Mouse (Mus musculus): Measurements from ENCODE around the gene Galr3. TPM values are rescaled to one million over a fixed set of nuclear protein-coding genes. Genes with fewer than 3 reads are reported as not detected.

Gene Galr3
- polyA plus RNA-seq, 1 experiment from 2014 or later: not detected

GRCm38 (mm10) chr15:79052366-79052765 is 10.7 kb downstream of the Galr3 start:
- Histone ChIP-seq H3K9ac (no peak overlapping the region), H3K36me3 (ENCODE audit: insufficient read depth) (peaks cover 44% of the 10 kb centered on the region), H3K4me3 (ENCODE audit: low read depth, low read length) (no peak overlapping the region), H3K27ac (ENCODE audit: low read depth) (no peak overlapping the region; the same call in 1 of the 2 replicates), H3K27me3 (ENCODE audit: insufficient read depth, low read length) (no peaks in the 10 kb centered on the region), H3K9me3 (ENCODE audit: low read depth, low read length) (no peaks in the 10 kb centered on the region), H3K4me1 (ENCODE audit: insufficient read depth) (no peaks in the 10 kb centered on the region), H3K4me2 (no peak overlapping the region)
- DNase-seq (no peak), ATAC-seq (ENCODE audit: insufficient read depth) (no peak)
- WGBS: 64% methylated on average over 2 of the region's 2 CpGs
- no peak for TF ChIP-seq CTCF (IDR thresholded peaks at IDR 0.05; ENCODE audit: low read depth)

- DNase-seq (no peak), ATAC-seq (ENCODE audit: insufficient read depth) (no peak)
- H3K9ac ChIP-seq: no peak overlapping the region
- no peak overlapping the region for H3K4me2 ChIP-seq
- no peak for TF ChIP-seq CTCF (IDR thresholded peaks at IDR 0.05; ENCODE audit: low read depth)
- no peak overlapping the region for H3K4me3 ChIP-seq (ENCODE audit: low read depth, low read length)
- no peaks in the 10 kb centered on the region for H3K27me3 ChIP-seq (ENCODE audit: insufficient read depth, low read length)
- no peaks in the 10 kb centered on the region for H3K9me3 ChIP-seq (ENCODE audit: low read depth, low read length)
- 92% methylated on average over 7 of the region's 7 CpGs for WGBS
- peaks cover 77% of the 10 kb centered on the region for H3K36me3 ChIP-seq (ENCODE audit: insufficient read depth)
- H3K4me1 ChIP-seq (ENCODE audit: insufficient read depth): no peaks in the 10 kb centered on the region
- H3K27ac ChIP-seq (ENCODE audit: low read depth): no peak overlapping the region
Measured at GRCm38 (mm10) chr15:79056601-79057000, 14.9 kb downstream of the Galr3 start.

GRCm38 (mm10) chr15:79057850-79058249 is 16.2 kb downstream of the Galr3 start:
- DNase-seq: no peak
- 77% methylated on average over 6 of the region's 6 CpGs for WGBS
- no peak for ATAC-seq (ENCODE audit: insufficient read depth)

GRCm38 (mm10) chr15:79060887-79061565 is 19.3 kb downstream of the Galr3 start:
- no peak overlapping the region for H3K9ac ChIP-seq
- H3K4me2 ChIP-seq: peak overlapping the region; percentile 78
- ATAC-seq (ENCODE audit: insufficient read depth) (no peak), DNase-seq (no peak)
- peaks cover 46% of the 10 kb centered on the region for H3K36me3 ChIP-seq (ENCODE audit: insufficient read depth)
- peak overlapping the region; percentile 3; the same call in 1 of the 2 replicates for H3K4me3 ChIP-seq (ENCODE audit: low read depth, low read length)
- no peaks in the 10 kb centered on the region for H3K27me3 ChIP-seq (ENCODE audit: insufficient read depth, low read length)
- no peak for TF ChIP-seq CTCF (IDR thresholded peaks at IDR 0.05; ENCODE audit: low read depth)
- no peak overlapping the region for H3K27ac ChIP-seq (ENCODE audit: low read depth)
- 0 out of 2 replicates have a peak, but pooled peaks cover 5% of the 10 kb centered on the region for H3K4me1 ChIP-seq (ENCODE audit: insufficient read depth)
- WGBS: 81% methylated on average over 14 of the region's 14 CpGs
- no peaks in the 10 kb centered on the region for H3K9me3 ChIP-seq (ENCODE audit: low read depth, low read length)

More at GRCm38 (mm10) chr15:79057850-79058249, 16.2 kb downstream of the Galr3 start:
- no peaks in the 10 kb centered on the region for H3K9me3 ChIP-seq (ENCODE audit: low read depth, low read length)
- no peak for TF ChIP-seq CTCF (IDR thresholded peaks at IDR 0.05; ENCODE audit: low read depth)
- 0 out of 2 replicates have a peak, but pooled peaks cover 3% of the 10 kb centered on the region for H3K4me1 ChIP-seq (ENCODE audit: insufficient read depth)
- peaks cover 77% of the 10 kb centered on the region for H3K36me3 ChIP-seq (ENCODE audit: insufficient read depth)
- H3K9ac ChIP-seq: no peak overlapping the region
- H3K27ac ChIP-seq (ENCODE audit: low read depth): no peak overlapping the region
- no peaks in the 10 kb centered on the region for H3K27me3 ChIP-seq (ENCODE audit: insufficient read depth, low read length)
- H3K4me3 ChIP-seq (ENCODE audit: low read depth, low read length): no peak overlapping the region
- no peak overlapping the region for H3K4me2 ChIP-seq

GRCm38 (mm10) chr15:79062376-79063159 is 20.9 kb downstream of the Galr3 start, which contains the start of gene Ankrd54:
Ankrd54 (minus strand) TSS chr15:79062893.
- Histone ChIP-seq H3K4me1 (ENCODE audit: insufficient read depth) (0 out of 2 replicates have a peak, but pooled peaks cover 5% of the 10 kb centered on the region), H3K9me3 (ENCODE audit: low read depth, low read length) (no peaks in the 10 kb centered on the region), H3K9ac (peak within 1 kb of the TSS; percentile 84), H3K27me3 (ENCODE audit: insufficient read depth, low read length) (no peaks in the 10 kb centered on the region), H3K36me3 (ENCODE audit: insufficient read depth) (peaks cover 32% of the 10 kb centered on the region), H3K27ac (ENCODE audit: low read depth) (peak within 1 kb of the TSS; percentile 67), H3K4me2 (peak within 1 kb of the TSS; percentile 78), H3K4me3 (ENCODE audit: low read depth, low read length) (peak within 1 kb of the TSS; percentile 98)
- ATAC-seq (ENCODE audit: insufficient read depth) (peak; percentile 99), DNase-seq (peak; percentile 100)
- no peak for TF ChIP-seq CTCF (IDR thresholded peaks at IDR 0.05; ENCODE audit: low read depth)
- under 1% methylated on average over 79 of the region's 80 CpGs for WGBS

GRCm38 (mm10) chr15:79063160-79063740 is 21.6 kb downstream of the Galr3 start:
- 0 out of 2 replicates have a peak, but pooled peaks cover 5% of the 10 kb centered on the region for H3K4me1 ChIP-seq (ENCODE audit: insufficient read depth)
- H3K27ac ChIP-seq (ENCODE audit: low read depth): no peak overlapping the region
- peak overlapping the region; percentile 52 for H3K9ac ChIP-seq
- 10% methylated on average over 14 of the region's 14 CpGs for WGBS
- peak overlapping the region; percentile 36 for H3K4me3 ChIP-seq (ENCODE audit: low read depth, low read length)
- ATAC-seq (ENCODE audit: insufficient read depth) (no peak), DNase-seq (no peak)
- H3K27me3 ChIP-seq (ENCODE audit: insufficient read depth, low read length): no peaks in the 10 kb centered on the region
- H3K4me2 ChIP-seq: peak overlapping the region; percentile 74
- no peaks in the 10 kb centered on the region for H3K9me3 ChIP-seq (ENCODE audit: low read depth, low read length)
- TF ChIP-seq CTCF (IDR thresholded peaks at IDR 0.05; ENCODE audit: low read depth): no peak
- H3K36me3 ChIP-seq (ENCODE audit: insufficient read depth): peaks cover 26% of the 10 kb centered on the region

All from lung, embryonic 14.5 days (tissue).